Mouse (Mus musculus) naive thymus-derived CD4-positive, alpha-beta T cell, adult 5 months (primary cell): Measurements from ENCODE around the gene Nifk. TPM values are rescaled to one million over a fixed set of nuclear protein-coding genes. Genes with fewer than 3 reads are reported as not detected.

Source experiments
- polyA plus RNA-seq: library from polyadenylated mRNA; unstranded; fragments of 100-300 nt; shearing (Covaris generic); gene quantifications from one replicate; pipeline ENCODE4 v1.2.1, GENCODE M21; 2017

The Nifk gene
- polyA plus RNA-seq = 76.1 TPM

GRCm38 (mm10) chr1:118321661-118322201, at the start of gene Nifk:
TSS of gene Nifk (plus strand) at chr1:118321839.

DNA sequence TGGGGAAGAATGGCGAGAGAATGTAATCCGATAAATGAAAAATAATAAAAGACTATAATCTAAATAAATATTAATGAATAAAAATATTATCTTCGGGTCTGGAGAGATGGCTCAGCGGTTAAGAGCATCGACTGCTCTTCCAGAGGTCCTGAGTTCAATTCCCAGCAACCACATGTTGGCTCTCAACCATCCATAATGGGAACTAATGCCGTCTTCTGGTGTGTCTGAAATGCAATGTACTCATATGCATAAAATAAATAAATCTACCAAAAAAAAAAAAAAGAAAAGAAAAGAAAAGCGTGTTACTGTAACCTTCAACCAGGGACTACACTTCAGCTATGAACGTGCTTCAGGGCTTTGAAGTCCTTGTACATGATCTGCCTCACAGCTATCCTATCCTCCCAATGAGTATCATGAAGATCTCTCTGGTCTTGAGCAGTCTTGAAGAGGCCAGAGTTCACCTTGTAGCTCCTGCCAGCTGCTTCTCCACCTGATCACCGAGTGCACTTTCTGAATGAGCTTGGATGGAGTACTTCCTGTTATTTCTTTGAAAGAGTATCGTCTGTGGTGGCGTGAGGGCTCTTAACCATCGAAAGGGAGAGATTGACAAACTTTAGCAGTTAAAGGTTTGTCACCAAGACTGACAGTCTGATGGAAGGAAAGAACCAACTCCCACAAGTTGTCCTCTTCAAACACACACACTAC, 9.9 kb upstream of the Nifk start, which contains the start of gene Tsn:
Tsn (minus strand) TSS at position 118 of the 705 bp plus-strand sequence.

Other genes with a start within 250 kb of the Nifk start
- not detected for gene Gm29106, start 145.3 kb upstream of the Nifk start, polyA plus RNA-seq
- gene Tsn, start 10.1 kb upstream of the Nifk start, polyA plus RNA-seq = 164 TPM
- gene Clasp1, start 67.2 kb downstream of the Nifk start, polyA plus RNA-seq = 29.9 TPM